Mouse (Mus musculus) thymus, postnatal 4 days (tissue): Measurements from ENCODE around the gene Il34.

ENCODE experiments used
- DNase-seq: peaks from one replicate; pipeline ENCODE4 v3.0.0; 2021

Gene Il34

DNA sequence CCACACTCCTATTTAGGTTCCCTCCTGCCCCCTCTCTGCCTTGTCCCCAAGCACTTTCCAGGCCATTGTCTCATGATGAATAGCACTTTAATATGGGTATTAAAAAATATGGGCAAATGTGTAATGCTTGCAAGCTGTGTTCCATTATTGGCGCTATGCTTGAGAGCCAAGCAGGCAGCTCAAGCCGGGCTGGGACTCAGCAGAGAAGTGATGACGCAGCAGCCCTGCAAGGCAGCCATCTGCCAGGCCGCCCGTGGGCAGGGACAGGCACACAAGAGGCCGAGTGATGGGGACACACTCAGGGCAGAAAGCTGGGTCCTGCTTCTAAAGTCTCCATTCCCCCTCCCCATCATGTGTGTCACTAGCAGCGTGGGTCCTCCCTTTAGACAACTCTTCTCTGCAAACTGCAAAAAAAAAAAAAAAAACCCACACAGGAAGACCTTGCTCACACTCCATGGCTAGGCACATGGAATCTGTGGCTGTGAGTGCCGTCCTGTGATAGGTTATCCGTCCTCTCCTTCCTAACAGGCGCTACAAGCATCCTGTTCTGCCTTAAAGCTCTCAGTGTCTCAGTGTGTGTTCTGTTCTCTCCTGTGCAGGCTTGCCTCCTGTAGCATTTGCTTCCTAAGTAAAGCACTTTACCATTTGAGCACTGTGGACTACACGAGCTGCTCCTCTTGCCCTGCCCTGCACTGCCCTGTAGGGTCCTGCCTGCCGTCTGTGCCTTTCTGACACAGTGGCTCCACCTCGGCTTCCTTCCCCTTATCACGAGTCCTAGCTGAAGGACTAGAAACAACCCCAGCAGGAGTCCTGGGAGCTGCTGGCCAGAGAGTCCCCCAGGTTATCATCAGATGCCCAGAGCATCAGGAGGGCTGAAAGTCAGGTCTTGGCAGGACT is 100.1 kb downstream of the Il34 start:
- no peak for DNase-seq

GRCm38 (mm10) chr8:110704103-110704502 is 101.6 kb downstream of the Il34 start:
- DNase-seq, result no peak

DNA sequence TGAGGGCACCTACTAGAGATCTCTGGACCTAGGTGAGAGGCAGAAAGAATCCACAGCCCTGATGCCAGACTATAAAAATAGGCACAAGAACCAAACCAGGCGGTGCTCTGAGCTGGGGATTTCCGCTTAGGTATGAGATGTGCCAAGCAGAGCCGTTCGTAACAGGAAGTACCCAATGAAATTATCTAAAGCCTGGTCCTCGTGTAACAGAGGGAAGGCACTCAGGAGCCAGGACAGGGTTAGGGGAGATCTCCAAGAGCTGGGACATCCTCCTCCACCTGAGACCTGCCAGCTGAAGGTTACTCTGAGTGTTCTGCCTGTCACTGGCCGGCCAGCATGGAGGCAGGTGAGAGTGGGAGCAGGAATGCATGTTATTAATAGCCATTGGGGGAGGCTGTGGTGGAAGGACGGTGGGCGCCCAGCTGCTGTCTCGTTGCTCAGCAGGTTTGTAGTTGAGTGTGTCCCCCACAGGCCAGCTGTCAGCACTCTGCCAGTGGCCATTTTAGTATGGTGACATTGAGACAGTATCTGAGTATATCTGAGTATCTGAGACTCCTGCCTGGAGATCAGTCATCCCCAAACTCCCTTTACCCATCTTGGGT is 102.2 kb downstream of the Il34 start:
- DNase-seq, result no peak

DNA sequence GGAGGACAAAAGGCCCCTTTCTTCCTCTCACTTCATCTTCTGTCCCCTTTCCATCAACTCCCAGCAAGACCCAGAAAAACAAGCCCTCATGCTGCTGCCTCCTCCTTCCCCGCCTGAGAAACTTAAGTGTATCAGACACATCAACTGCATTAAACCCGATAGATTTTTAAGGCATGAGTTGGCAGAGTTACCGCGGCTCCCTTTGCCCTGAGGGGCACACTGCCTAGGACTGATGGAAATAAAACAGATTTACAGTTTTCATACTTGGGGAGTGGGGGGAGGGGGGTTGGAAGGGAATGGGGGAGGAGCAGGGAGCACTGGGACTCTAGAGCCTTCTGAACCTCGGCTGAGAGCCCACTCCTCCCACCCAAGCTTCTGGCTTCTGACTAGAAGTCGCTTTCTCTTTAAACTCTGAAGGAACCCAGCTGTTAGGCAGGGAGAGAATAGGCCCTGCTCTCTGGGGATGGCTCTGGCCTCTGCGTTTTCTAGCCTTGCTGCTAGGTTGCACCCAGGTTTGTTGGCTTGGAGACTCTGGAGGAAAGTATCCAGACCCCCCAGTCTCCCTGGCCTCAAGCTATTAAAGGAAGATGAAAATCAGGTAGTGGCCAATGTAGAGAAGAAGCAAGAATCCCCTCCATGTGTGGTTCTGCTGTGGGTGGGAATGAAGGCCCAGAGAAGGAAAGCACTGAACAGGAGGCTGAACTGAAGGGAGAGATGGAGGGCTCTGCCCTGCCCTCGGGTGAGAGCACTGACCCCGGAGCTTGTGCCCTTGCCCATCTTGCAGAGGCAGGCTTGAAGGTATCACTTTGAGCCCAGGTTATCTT is 102.9 kb downstream of the Il34 start:
- DNase-seq, result no peak

DNA sequence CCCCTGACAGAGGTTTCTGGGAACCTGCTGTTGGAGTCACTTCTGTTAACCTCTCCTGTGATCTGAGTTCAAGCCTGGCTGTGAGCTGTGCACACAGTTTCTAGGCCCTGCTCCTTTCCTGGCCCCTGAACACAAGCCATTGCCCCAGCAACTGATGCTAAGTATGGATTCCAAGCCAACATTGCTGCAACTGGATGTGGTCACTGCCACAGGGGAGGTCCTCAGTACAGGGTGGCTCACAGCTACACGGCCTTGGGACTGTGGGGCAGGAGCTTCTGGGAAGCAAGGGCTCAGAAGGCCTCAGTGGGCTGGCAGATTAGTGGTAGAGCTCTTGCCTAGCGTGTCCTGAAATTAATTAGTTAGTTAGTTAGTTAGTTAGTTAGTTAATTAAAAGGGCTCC is 105.2 kb downstream of the Il34 start:
- DNase-seq, result no peak

- no peak for DNase-seq
Measured at GRCm38 (mm10) chr8:110699501-110699900, 106.2 kb downstream of the Il34 start.

GRCm38 (mm10) chr8:110698098-110698497 is 107.6 kb downstream of the Il34 start:
- no peak for DNase-seq

DNA sequence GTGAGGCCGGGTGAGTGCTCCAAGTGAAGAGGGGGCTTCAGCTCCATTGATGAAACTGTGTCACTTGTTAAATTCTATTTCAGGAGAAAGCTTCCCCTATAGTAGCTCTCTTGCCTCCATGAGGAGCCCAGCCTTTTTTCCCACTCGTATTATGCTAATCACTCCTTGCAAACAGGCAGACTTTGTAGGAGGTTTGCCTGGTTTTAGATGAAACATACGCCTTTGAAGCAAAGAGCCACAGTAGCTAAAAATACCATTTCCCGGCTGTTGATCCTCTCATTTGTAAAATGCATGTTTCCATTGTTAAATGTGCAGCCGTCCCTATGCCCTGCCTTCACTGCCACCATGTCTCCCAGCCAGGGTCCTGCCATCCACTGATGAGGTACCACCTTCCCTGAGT is 108.2 kb downstream of the Il34 start:
- DNase-seq, result no peak

DNA sequence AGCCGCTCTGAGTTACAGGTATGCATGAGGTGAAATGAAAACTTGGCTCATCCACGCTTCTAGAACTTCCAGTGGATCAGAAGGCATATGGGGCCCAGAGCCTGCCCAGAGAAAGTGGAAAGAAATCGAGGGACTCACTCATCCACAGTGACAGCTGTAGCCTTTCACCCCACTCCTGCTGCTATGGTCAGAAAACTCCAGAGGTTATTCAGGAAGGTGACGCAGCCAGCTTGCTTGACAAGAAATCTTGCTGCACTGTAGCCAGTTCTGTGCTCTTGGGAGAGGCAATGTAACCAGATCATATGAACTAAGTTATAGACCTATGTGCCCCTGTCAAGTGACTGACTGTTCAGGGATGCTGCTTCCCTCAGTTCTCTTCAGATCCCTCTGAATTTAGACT is 109.7 kb downstream of the Il34 start:
- no peak for DNase-seq

GRCm38 (mm10) chr8:110695431-110695830 is 110.3 kb downstream of the Il34 start:
- peak; percentile 33 for DNase-seq

DNA sequence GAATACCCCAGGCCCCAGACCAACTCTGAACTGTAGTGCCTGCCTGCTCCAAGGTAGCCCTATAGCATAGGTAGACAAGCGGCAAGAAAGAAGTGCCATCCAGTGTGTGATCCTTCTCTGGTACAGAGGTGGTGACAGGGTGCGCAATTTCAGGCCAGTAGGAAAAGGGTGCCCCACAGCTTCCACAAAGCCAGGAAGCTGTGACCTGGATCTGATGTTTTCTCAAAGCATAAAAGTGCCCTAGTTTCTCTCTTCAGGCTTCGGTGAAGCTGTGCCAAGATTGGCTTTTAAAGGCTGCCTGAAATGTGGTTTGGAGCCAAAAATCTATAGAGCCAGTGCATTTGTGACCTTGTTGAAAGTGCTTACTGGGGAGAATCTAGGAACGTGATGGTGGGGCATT is 110.9 kb downstream of the Il34 start:
- no peak for DNase-seq

DNA sequence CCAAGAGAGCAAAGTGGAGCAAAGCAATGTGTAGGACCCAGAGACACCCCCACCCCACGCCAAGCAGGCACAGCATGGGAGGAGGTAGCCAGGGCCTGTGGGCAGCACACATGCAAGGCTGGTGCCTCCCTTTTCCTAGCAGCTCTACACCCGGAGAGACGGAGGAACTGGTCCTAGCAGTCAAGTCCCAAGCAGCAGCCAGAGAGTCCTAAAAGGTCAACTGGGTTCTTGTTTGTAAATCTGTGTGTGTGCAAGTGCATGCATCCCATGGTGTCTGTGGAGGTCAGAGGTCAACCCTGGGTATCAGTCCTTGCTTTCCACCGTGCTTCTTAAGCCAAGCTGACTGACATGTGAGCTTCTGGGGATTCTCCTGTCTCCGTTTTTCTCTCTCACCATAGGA is 111.5 kb downstream of the Il34 start:
- no peak for DNase-seq
